In the genomic region with DNA sequence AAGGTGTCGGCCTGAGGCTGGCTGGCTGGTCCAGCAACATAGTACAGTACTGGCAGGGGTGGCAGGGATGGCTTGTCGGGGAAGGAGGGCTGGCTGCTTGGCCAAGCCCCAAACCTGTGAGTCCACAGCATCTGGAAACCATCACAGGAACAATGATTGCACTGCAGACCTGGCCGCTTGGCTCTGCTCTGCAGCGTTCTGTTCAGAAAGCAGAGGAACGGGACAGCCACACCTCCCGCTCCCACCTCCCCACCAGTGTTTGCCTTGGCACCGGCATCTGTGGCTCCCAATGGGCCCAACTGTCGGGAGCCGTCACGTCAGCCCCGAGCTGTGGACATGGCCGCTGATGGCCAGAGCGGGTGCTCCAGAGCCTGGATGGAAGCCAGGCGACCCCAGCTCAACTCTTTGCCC, we compare ENCODE assay signal across 8 mouse cellular contexts. TPM values are rescaled to one million over a fixed set of nuclear protein-coding genes. Genes with fewer than 3 reads are reported as not detected.
A peak's percentile ranks its signal among the peaks of the same experiment; 100 is the strongest.
DNase-seq lines count a peak whose midpoint lies in the region; ATAC-seq lines count a peak whose summit lies in the region.

No protein-coding gene starts in this region.

- H3K9me3 ChIP-seq in forebrain, embryonic 10.5 days = no peaks in the 10 kb centered on the region
- no peaks in the 10 kb centered on the region for H3K9me3 ChIP-seq in forebrain, embryonic 14.5 days (replicated peaks; ENCODE audit: control insufficient read depth, low read length)
- no peaks in the 10 kb centered on the region for H3K9me3 ChIP-seq in neural tube, embryonic 11.5 days (ENCODE audit: control insufficient read depth, low read length)

- no peak for ATAC-seq in forebrain, embryonic 14.5 days
- ATAC-seq in neural tube, embryonic 11.5 days (ENCODE audit: insufficient read depth, low FRiP score, low TSS enrichment) = no peak
- no peak for ATAC-seq in inflammation-experienced regulatory T-cells, adult 6 months

- no peak overlapping the region for H3K9ac ChIP-seq in forebrain, embryonic 14.5 days (ENCODE audit: low read length)
- H3K9ac ChIP-seq in neural tube, embryonic 11.5 days (ENCODE audit: low read length) = no peak overlapping the region

- H3K27me3 ChIP-seq in forebrain, embryonic 10.5 days (ENCODE audit: poor library complexity, severe bottlenecking) = no peaks in the 10 kb centered on the region
- H3K27me3 ChIP-seq in forebrain, embryonic 14.5 days (replicated peaks; ENCODE audit: control insufficient read depth, insufficient read depth, low read length) = no peaks in the 10 kb centered on the region
- no peaks in the 10 kb centered on the region for H3K27me3 ChIP-seq in neural tube, embryonic 11.5 days (ENCODE audit: control insufficient read depth, insufficient read depth, low read length)

- H3K4me1 ChIP-seq in forebrain, embryonic 10.5 days = peaks cover 44% of the 10 kb centered on the region
- peaks cover 9% of the 10 kb centered on the region for H3K4me1 ChIP-seq in forebrain, embryonic 14.5 days (ENCODE audit: control insufficient read depth, insufficient read depth, low read length)
- peaks cover 16% of the 10 kb centered on the region for H3K4me1 ChIP-seq in neural tube, embryonic 11.5 days (ENCODE audit: control insufficient read depth, insufficient read depth, low read length)

- 80% methylated on average over 14 of the region's 14 CpGs for WGBS in forebrain, embryonic 10.5 days
- WGBS in forebrain, embryonic 14.5 days = 70% methylated on average over 14 of the region's 14 CpGs
- WGBS in neural tube, embryonic 11.5 days = 67% methylated on average over 14 of the region's 14 CpGs

- no peak overlapping the region for H3K4me2 ChIP-seq in forebrain, embryonic 14.5 days (ENCODE audit: low read length)
- H3K4me2 ChIP-seq in neural tube, embryonic 11.5 days (ENCODE audit: low read depth) = no peak overlapping the region

- H3K4me3 ChIP-seq in forebrain, embryonic 10.5 days = no peak overlapping the region
- H3K4me3 ChIP-seq in forebrain, embryonic 14.5 days (ENCODE audit: low read depth, low read length) = no peak overlapping the region
- H3K4me3 ChIP-seq in neural tube, embryonic 11.5 days (ENCODE audit: low read depth, low read length) = no peak overlapping the region

- DNase-seq in forebrain, embryonic 10.5 days (ENCODE audit: extremely low spot score, low spot score) = no peak
- DNase-seq in forebrain, embryonic 14.5 days (ENCODE audit: low spot score) = no peak
- peak; percentile 94 for DNase-seq in MN1 (ENCODE audit: low spot score)
- DNase-seq in heart, adult 18-20 months = peak; percentile 73 to 84
- DNase-seq in kidney, postnatal 10 days = peak; percentile 74
- DNase-seq in neural tube, embryonic 11.5 days (ENCODE audit: low spot score) = peak; percentile 35
- no peak for DNase-seq in thymus, postnatal 0 days (ENCODE audit: low spot score)

- H3K36me3 ChIP-seq in forebrain, embryonic 10.5 days (replicated peaks) = 0 out of 2 replicates have a peak, but pooled peaks cover 2% of the 10 kb centered on the region
- H3K36me3 ChIP-seq in forebrain, embryonic 14.5 days (ENCODE audit: control insufficient read depth, insufficient read depth, low read length) = no peaks in the 10 kb centered on the region
- H3K36me3 ChIP-seq in neural tube, embryonic 11.5 days (ENCODE audit: control insufficient read depth, insufficient read depth, low read length) = no peaks in the 10 kb centered on the region

- H3K27ac ChIP-seq in forebrain, embryonic 10.5 days = peak overlapping the region; percentile 30; the same call in 1 of the 2 replicates
- H3K27ac ChIP-seq in forebrain, embryonic 14.5 days (ENCODE audit: low read depth, low read length) = no peak overlapping the region
- 0 out of 2 replicates have a peak overlapping the region, but pooled peaks have one; percentile 14 for H3K27ac ChIP-seq in neural tube, embryonic 11.5 days (ENCODE audit: low read depth, low read length)

RNA-seq across cellular contexts. Expression of a gene that starts 30.2 kb away (rescaled TPM):
- 8.1 TPM in 2 replicates for polyA plus RNA-seq in forebrain, embryonic 10.5 days (2016; fragmentation: Nextera tagmentation; extraction: Ambion mirVana)
- polyA plus RNA-seq in forebrain, embryonic 14.5 days (2014; fragmentation: Nextera tagmentation; extraction: Ambion mirVana) = 8.0 and 9.8 TPM in 2 replicates
- 10 to 100 TPM; 33.9 to 34.9 TPM for total RNA-seq in heart, adult 18-20 months (2021)
- polyA plus RNA-seq in neural tube, embryonic 11.5 days (2014; fragmentation: Nextera tagmentation; extraction: Ambion mirVana) = 22.3 and 22.6 TPM in 2 replicates
- polyA plus RNA-seq in inflammation-experienced regulatory T-cells, adult 6 months (2017; shearing (Covaris generic)) = under 1 TPM; 0.11 to 0.28 (median 0.23) TPM
- polyA plus RNA-seq in thymus, postnatal 0 days (2015; fragmentation: Nextera tagmentation; extraction: Ambion mirVana) = 7.6 and 9.0 TPM in 2 replicates

RNA-seq across cellular contexts. Expression of a gene that starts 44.6 kb away (rescaled TPM):
- polyA plus RNA-seq in forebrain, embryonic 10.5 days (2016; fragmentation: Nextera tagmentation; extraction: Ambion mirVana) = 65.8 and 71.0 TPM in 2 replicates
- 25.3 and 28.2 TPM in 2 replicates for polyA plus RNA-seq in forebrain, embryonic 14.5 days (2014; fragmentation: Nextera tagmentation; extraction: Ambion mirVana)
- total RNA-seq in heart, adult 18-20 months (2021) = 100 to 1,000 TPM; 287 to 306 TPM
- polyA plus RNA-seq in neural tube, embryonic 11.5 days (2014; fragmentation: Nextera tagmentation; extraction: Ambion mirVana) = 38.7 TPM in 2 replicates
- 10 to 100 TPM; 19.9 to 30.3 (median 23.0) TPM for polyA plus RNA-seq in inflammation-experienced regulatory T-cells, adult 6 months (2017; shearing (Covaris generic))
- polyA plus RNA-seq in thymus, postnatal 0 days (2015; fragmentation: Nextera tagmentation; extraction: Ambion mirVana) = 30.4 and 37.2 TPM in 2 replicates

Comparison
In these comparisons a context has a peak if more than half of its experiments do, and no peak if none do; other contexts are left out.
1. DNase-seq: peak in MN1 (single experiment), heart, adult 18-20 months (2 of 2), kidney, postnatal 10 days (single experiment) and neural tube, embryonic 11.5 days (single experiment); none in forebrain, embryonic 10.5 days (single experiment), forebrain, embryonic 14.5 days (single experiment) and thymus, postnatal 0 days (single experiment).